Mouse (Mus musculus) thymus, adult 2 months (tissue): ENCODE measurements around the gene Tmem150c. TPM values are rescaled to one million over a fixed set of nuclear protein-coding genes. Genes with fewer than 3 reads are reported as not detected.

Source experiments
- DNase-seq: peaks from one replicate; pipeline ENCODE4 v3.0.0; 2021
- H3K27ac ChIP-seq: fragments of 200-500 bp; 2 replicates; pipeline ENCODE4 v1.5.1; 2012; ENCODE audit warnings: low read length, control low read depth; ENCODE audit not compliant: control insufficient read depth, insufficient read depth
- H3K27me3 ChIP-seq: fragments of 200-500 bp; 2 replicates; pipeline ENCODE4 v1.6.1; 2012; ENCODE audit warnings: mild to moderate bottlenecking, low read length, moderate library complexity, mixed read lengths; ENCODE audit not compliant: control insufficient read depth, insufficient read depth
- H3K36me3 ChIP-seq: fragments of 200-500 bp; 2 replicates; pipeline ENCODE4 v1.6.1; 2012; ENCODE audit warnings: mild to moderate bottlenecking, low read length, moderate library complexity; ENCODE audit not compliant: control insufficient read depth, insufficient read depth
- H3K4me1 ChIP-seq: fragments of 200-500 bp; replicated peaks from 2 replicates; pipeline ENCODE4 v1.6.1; 2012; ENCODE audit warnings: low read length; ENCODE audit not compliant: control insufficient read depth, insufficient read depth
- H3K4me3 ChIP-seq: fragments of 200-500 bp; 2 replicates; pipeline ENCODE4 v1.5.1; 2012; ENCODE audit warnings: mild to moderate bottlenecking, low read length, control low read depth, moderate library complexity; ENCODE audit not compliant: control insufficient read depth, insufficient read depth
- CTCF ChIP-seq: fragments of 200-500 bp; IDR thresholded peaks from 2 replicates; pipeline ENCODE4 v1.5.1; 2012; ENCODE audit warnings: mild to moderate bottlenecking, control low read depth, low read length, moderate library complexity, borderline replicate concordance; ENCODE audit not compliant: control insufficient read depth, poor library complexity, insufficient read depth; ENCODE audit errors: extremely low read depth
- POLR2A ChIP-seq: fragments of 200-500 bp; IDR thresholded peaks from 2 replicates; pipeline ENCODE4 v1.6.1; 2012; ENCODE audit warnings: mild to moderate bottlenecking, low read length, control low read depth, moderate library complexity; ENCODE audit not compliant: control insufficient read depth, poor library complexity, insufficient read depth; ENCODE audit errors: extremely low read depth
- WGBS: fragments of 180-500 bp; shearing (Covaris S2); methylation state at CpG from one replicate; pipeline ENCODE4 v1.1.7; 2018; 5-methylcytosine and 5-hydroxymethylcytosine counted together
- polyA plus RNA-seq: library from polyadenylated mRNA; depleted of rRNA; stranded (reverse); fragments of >200 nt; gene quantifications from 2 replicates; pipeline ENCODE4 v1.2.3, GENCODE M21; 2012

Gene Tmem150c
- polyA plus RNA-seq, 1 experiment, result 4.4 TPM

DNA sequence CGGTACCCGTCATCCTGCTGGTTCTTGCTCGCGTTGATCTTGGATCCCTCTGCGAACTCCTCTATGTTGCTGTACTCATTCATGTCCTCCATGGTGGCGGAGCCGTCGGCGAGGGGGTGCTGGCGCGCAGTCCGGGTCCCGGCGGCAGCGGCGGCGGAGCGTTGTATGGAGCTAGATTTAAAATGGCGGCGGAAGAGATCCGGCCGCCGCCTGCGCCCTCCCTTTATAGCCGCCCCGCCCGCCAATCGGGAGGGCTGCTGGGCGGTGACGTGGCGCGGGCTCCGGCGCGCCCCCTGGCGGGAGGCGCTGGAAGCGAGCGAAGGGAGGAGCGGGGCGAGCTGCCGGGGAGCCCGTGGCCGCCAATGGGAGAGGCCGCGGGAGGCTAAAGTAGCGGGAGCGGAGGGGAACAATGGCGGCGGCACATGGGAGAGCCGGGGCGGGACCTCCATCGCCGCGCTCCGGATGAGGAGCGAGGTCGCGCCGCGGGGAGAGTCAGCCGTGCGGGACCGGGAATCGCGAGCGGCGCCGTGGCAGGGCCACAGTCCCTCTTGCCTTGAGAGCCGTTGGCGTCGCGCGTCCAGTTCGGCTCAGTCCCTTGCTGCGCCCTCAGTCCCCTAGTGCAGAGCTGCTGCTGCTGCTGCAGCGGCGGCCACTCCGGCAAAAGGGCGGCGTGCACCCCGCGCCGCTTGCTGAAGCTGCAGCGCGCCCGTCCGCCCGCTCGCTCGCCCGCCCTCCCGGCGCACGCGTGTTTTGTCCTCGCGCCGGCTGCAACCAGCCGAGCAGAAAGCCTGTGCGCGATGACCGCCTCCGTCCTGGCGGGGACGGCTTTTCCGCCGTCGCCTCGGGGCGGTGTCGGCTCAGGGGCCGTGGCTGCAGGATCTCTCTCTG is 120.7 kb downstream of the Tmem150c start:
- Histone ChIP-seq H3K27me3 (no peaks in the 10 kb centered on the region), H3K4me3 (peak overlapping the region; percentile 79), H3K36me3 (peaks cover 24% of the 10 kb centered on the region), H3K4me1 (peaks cover 6% of the 10 kb centered on the region), H3K27ac (peak overlapping the region; percentile 46)
- DNase-seq, result peak; percentile 98
- peak; percentile 58; the same call in 1 of the 2 replicates for TF ChIP-seq POLR2A
- TF ChIP-seq CTCF, result peak; percentile 98
- WGBS, result under 1% methylated on average over 113 of the region's 113 CpGs

DNA sequence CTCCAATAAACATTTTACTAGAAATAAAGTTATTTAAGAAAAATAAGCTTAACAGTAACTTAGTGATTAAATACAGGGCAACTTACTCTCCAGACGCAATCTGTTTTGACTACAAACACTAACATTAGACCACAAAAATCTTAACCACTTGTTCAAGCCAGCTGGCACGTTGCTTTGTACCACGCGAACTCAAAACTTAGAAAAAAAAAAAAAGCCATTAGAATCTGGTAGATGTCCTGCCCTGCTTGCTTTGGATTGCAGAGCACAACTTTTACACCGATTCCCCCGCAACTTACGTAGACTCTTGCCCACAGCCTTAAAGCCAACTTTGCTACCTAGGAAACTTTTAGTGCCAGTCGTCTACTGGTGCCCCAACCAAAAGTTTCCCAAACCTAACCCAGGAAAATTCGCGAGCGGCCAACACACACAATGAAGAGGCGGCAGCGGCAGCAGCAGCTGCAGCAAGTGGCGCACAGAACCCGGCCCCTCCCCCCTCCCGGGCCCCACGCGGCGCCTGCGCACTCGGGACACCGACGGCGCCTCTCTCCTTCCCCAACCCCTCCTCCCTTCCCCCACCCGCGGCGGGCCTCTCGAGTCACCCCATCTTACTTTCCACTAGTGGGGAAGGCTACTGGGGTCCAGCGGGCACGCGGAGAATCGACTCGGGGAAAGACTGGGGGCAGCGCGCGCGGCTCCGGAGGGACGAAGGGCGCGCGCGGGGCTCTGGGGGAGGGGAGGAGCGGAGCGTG is 121.5 kb downstream of the Tmem150c start:
- peak overlapping the region; percentile 46 for H3K27ac ChIP-seq
- peaks cover 31% of the 10 kb centered on the region for H3K36me3 ChIP-seq
- peaks cover 6% of the 10 kb centered on the region for H3K4me1 ChIP-seq
- no peaks in the 10 kb centered on the region for H3K27me3 ChIP-seq
- TF ChIP-seq CTCF (peak; percentile 14; the same call in 1 of the 2 replicates), POLR2A (no peak)
- peak overlapping the region; percentile 71 for H3K4me3 ChIP-seq
- DNase-seq, result peak; percentile 93
- under 1% methylated on average over 43 of the region's 45 CpGs for WGBS

DNA sequence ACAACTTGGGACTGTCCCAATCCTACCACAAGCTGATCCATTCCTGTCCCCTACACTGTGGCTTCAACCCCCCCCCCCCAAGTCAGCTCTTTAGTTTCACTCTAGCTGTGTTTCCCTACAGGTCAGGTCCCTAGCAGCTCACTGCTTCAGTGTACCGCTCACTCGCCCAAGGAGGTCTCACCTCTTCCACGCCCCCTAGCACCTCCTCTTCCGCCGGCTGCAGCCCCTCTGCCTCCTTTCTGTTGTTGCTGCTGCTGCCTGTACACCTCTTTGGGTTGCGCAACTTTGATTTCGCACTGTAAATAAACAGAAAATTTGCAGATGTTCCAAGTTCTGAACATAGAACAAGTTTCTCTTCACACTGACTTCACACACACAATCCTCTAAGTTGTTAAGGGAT is 122.9 kb downstream of the Tmem150c start:
- 30% methylated on average over 7 of the region's 7 CpGs for WGBS
- no peak overlapping the region for H3K4me3 ChIP-seq

DNA sequence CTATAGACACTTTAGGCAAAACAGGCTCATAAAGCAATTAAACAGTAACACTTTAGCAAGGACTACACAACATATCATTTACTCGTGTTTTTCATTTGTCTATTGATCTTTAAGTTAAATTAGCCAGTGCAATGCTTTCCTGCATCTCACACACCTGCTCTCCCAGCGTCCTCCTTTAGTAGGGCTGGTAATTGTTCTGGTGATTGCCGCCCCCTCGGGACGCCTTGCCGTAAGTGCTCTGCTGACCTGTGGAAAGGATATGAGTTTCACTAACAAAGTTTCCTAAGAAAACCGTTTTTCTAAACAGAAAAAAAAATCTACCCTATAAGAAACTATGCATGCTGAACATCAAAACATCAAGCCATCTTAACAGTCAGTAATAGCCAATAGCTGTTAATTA is 123.7 kb downstream of the Tmem150c start:
- peaks cover 39% of the 10 kb centered on the region for H3K36me3 ChIP-seq
- peaks cover 6% of the 10 kb centered on the region for H3K4me1 ChIP-seq
- WGBS, result 84% methylated on average over 7 of the region's 7 CpGs
- no peaks in the 10 kb centered on the region for H3K27me3 ChIP-seq
- no peak overlapping the region for H3K4me3 ChIP-seq
- H3K27ac ChIP-seq, result no peak overlapping the region
- TF ChIP-seq CTCF (no peak), POLR2A (no peak)
- DNase-seq, result no peak

More for the DNA sequence above, 122.9 kb downstream of the Tmem150c start:
- no peaks in the 10 kb centered on the region for H3K27me3 ChIP-seq
- H3K4me1 ChIP-seq, result peaks cover 6% of the 10 kb centered on the region
- H3K36me3 ChIP-seq, result peaks cover 39% of the 10 kb centered on the region
- peak; percentile 41 for DNase-seq
- no peak overlapping the region for H3K27ac ChIP-seq
- TF ChIP-seq POLR2A (no peak), CTCF (no peak)

DNA sequence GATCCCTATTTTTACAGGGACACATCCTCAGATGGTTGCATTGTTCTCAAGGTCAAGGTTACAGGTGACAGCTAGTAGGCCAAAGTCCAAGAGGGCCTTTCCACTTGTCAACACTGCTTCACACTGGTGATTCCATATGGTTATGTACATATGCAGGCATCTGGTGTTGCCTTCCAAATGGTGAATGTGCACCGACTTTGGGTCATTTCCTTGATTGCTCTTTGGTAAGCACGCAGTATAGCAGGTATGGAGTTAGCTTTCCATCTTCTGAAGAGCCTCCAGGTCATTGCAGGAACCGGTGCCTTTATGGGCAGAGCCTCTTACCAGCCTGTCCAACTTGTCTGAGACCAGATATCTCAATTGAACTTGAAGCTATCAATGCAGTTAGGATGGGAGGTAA is 127.0 kb downstream of the Tmem150c start:
- WGBS, result 94% methylated on average over 3 of the region's 3 CpGs
- Histone ChIP-seq H3K4me3 (no peak overlapping the region), H3K27ac (no peak overlapping the region), H3K4me1 (peaks cover 3% of the 10 kb centered on the region), H3K27me3 (no peaks in the 10 kb centered on the region), H3K36me3 (peaks cover 39% of the 10 kb centered on the region)
- TF ChIP-seq POLR2A (no peak), CTCF (no peak)
- DNase-seq, result no peak

DNA sequence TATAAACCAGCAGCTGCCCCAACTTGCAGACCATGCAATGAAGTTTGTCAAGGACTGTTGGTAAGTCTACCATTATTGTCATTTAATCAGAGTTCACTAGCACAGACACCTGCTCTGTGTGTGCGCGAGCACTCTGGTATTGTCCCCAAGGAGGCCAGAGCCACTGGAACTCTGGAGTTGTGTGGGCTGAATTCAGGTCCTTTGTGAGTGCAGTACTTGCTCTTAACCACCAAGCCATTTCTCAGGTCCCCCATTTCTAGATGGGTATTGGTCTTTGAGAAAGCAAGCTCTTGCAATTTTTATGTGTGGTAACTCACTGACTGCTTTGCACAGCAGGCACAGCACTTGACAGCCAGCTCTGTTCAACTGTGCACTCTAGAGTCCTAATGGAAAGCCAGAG is 127.5 kb downstream of the Tmem150c start:
- DNase-seq, result no peak
- Histone ChIP-seq H3K27me3 (no peaks in the 10 kb centered on the region), H3K4me3 (no peak overlapping the region), H3K27ac (no peak overlapping the region), H3K36me3 (peaks cover 39% of the 10 kb centered on the region), H3K4me1 (peaks cover 3% of the 10 kb centered on the region)
- 95% methylated on average over 2 of the region's 2 CpGs for WGBS
- TF ChIP-seq CTCF (no peak), POLR2A (no peak)
